Mouse (Mus musculus) hindbrain, embryonic 11.5 days (tissue): Measurements from ENCODE around the gene Dab2ip. TPM values are rescaled to one million over a fixed set of nuclear protein-coding genes. Genes with fewer than 3 reads are reported as not detected.

ENCODE experiments used
- ATAC-seq: fragments of 200-750 bp; cut with Nextera tagmentation; 2 replicates; pipeline ENCODE4 v1.8.0; 2017; ENCODE audit warnings: mild to moderate bottlenecking, moderate TSS enrichment, moderate library complexity; ENCODE audit not compliant: low FRiP score
- DNase-seq: peaks from one replicate; pipeline ENCODE4 v3.0.0-alpha.2; 2015; ENCODE audit warnings: low spot score
- H3K27ac ChIP-seq: fragments of 300-500 bp; sonication (generic); 2 replicates; pipeline ENCODE4 v1.5.1; 2014; ENCODE audit warnings: mild to moderate bottlenecking, low read depth, low read length
- H3K27me3 ChIP-seq: fragments of 300-500 bp; sonication (generic); 2 replicates; pipeline ENCODE4 v1.6.1; 2014; ENCODE audit warnings: mild to moderate bottlenecking, low read length, moderate library complexity, mixed read lengths; ENCODE audit not compliant: control insufficient read depth, insufficient read depth
- H3K36me3 ChIP-seq: fragments of 300-500 bp; sonication (generic); 2 replicates; pipeline ENCODE4 v1.6.1; 2014; ENCODE audit warnings: mild to moderate bottlenecking, low read length, moderate library complexity, mixed read lengths; ENCODE audit not compliant: control insufficient read depth, insufficient read depth
- H3K4me1 ChIP-seq: fragments of 300-500 bp; sonication (generic); replicated peaks from 2 replicates; pipeline ENCODE4 v1.6.1; 2014; ENCODE audit warnings: low read length, mixed read lengths; ENCODE audit not compliant: control insufficient read depth, insufficient read depth
- H3K4me2 ChIP-seq: fragments of 300-500 bp; sonication (generic); replicated peaks from 2 replicates; pipeline ENCODE4 v1.6.1; 2014; ENCODE audit warnings: mild to moderate bottlenecking, low read depth, low read length
- H3K4me3 ChIP-seq: fragments of 300-500 bp; sonication (generic); 2 replicates; pipeline ENCODE4 v1.5.1; 2014; ENCODE audit warnings: low read depth, low read length
- H3K9ac ChIP-seq: fragments of 300-500 bp; sonication (generic); 2 replicates; pipeline ENCODE4 v1.6.1; 2014; ENCODE audit warnings: low read depth, low read length
- H3K9me3 ChIP-seq: fragments of 300-500 bp; sonication (generic); 2 replicates; pipeline ENCODE4 v1.6.1; 2016; ENCODE audit warnings: low read length; ENCODE audit not compliant: control insufficient read depth
- WGBS: fragments of 180-500 bp; shearing (Covaris S2); extraction: QIAGEN DNeasy Blood & Tissue Kit; methylation state at CpG from one replicate; pipeline ENCODE4 v1.1.7; 2014; 5-methylcytosine and 5-hydroxymethylcytosine counted together
- polyA plus RNA-seq: library from polyadenylated mRNA; unstranded; fragments of >200 nt; fragmentation: Nextera tagmentation; extraction: Ambion mirVana; gene quantifications from 2 replicates; pipeline ENCODE4 v1.2.1, GENCODE M21; 2014

Gene Dab2ip
- polyA plus RNA-seq, 1 experiment from 2014 or later: 37.8 TPM

GRCm38 (mm10) chr2:35529086-35529485, 29.0 kb upstream of the Dab2ip start:
- no peaks in the 10 kb centered on the region for H3K27me3 ChIP-seq

GRCm38 (mm10) chr2:35529856-35530255, 28.2 kb upstream of the Dab2ip start:
- H3K9ac ChIP-seq: no peak overlapping the region
- DNase-seq (no peak), ATAC-seq (no peak)
- WGBS: 76% methylated on average over 4 of the region's 4 CpGs
- H3K4me2 ChIP-seq: no peak overlapping the region
- H3K9me3 ChIP-seq: no peaks in the 10 kb centered on the region
- no peaks in the 10 kb centered on the region for H3K27me3 ChIP-seq
- H3K27ac ChIP-seq: no peak overlapping the region
- no peak overlapping the region for H3K4me3 ChIP-seq
- H3K36me3 ChIP-seq: no peaks in the 10 kb centered on the region
- H3K4me1 ChIP-seq: no peaks in the 10 kb centered on the region

More at GRCm38 (mm10) chr2:35529086-35529485, 29.0 kb upstream of the Dab2ip start:
- no peak overlapping the region for H3K9ac ChIP-seq
- H3K27ac ChIP-seq: no peak overlapping the region
- no peaks in the 10 kb centered on the region for H3K4me1 ChIP-seq
- H3K4me2 ChIP-seq: no peak overlapping the region
- H3K4me3 ChIP-seq: no peak overlapping the region
- no peak for DNase-seq
- no peak for ATAC-seq
- no peaks in the 10 kb centered on the region for H3K9me3 ChIP-seq
- 96% methylated on average over 2 of the region's 2 CpGs for WGBS
- no peaks in the 10 kb centered on the region for H3K36me3 ChIP-seq

- no peak overlapping the region for H3K27ac ChIP-seq
- no peaks in the 10 kb centered on the region for H3K9me3 ChIP-seq
- no peaks in the 10 kb centered on the region for H3K4me1 ChIP-seq
- no peaks in the 10 kb centered on the region for H3K27me3 ChIP-seq
- no peak overlapping the region for H3K4me2 ChIP-seq
- no peak overlapping the region for H3K9ac ChIP-seq
- WGBS: 88% methylated on average over 10 of the region's 10 CpGs
- H3K4me3 ChIP-seq: no peak overlapping the region
- no peaks in the 10 kb centered on the region for H3K36me3 ChIP-seq
- DNase-seq (no peak), ATAC-seq (no peak)
These were observed 27.3 kb upstream of the Dab2ip start for GRCm38 (mm10) chr2:35530732-35531131.

- no peaks in the 10 kb centered on the region for H3K4me1 ChIP-seq
- 73% methylated on average over 9 of the region's 9 CpGs for WGBS
- H3K9ac ChIP-seq: no peak overlapping the region
- H3K36me3 ChIP-seq: no peaks in the 10 kb centered on the region
- DNase-seq (no peak), ATAC-seq (no peak)
- no peaks in the 10 kb centered on the region for H3K27me3 ChIP-seq
- no peaks in the 10 kb centered on the region for H3K9me3 ChIP-seq
- H3K4me3 ChIP-seq: no peak overlapping the region
- no peak overlapping the region for H3K27ac ChIP-seq
- H3K4me2 ChIP-seq: no peak overlapping the region
These were observed 24.4 kb upstream of the Dab2ip start for GRCm38 (mm10) chr2:35533646-35534045.

GRCm38 (mm10) chr2:35539276-35539972, 18.6 kb upstream of the Dab2ip start:
- no peak overlapping the region for H3K4me3 ChIP-seq
- no peaks in the 10 kb centered on the region for H3K4me1 ChIP-seq
- H3K27ac ChIP-seq: no peak overlapping the region
- H3K27me3 ChIP-seq: no peaks in the 10 kb centered on the region
- no peaks in the 10 kb centered on the region for H3K36me3 ChIP-seq
- H3K9ac ChIP-seq: no peak overlapping the region
- WGBS: 10% methylated on average over 13 of the region's 13 CpGs
- DNase-seq (peak; percentile 91), ATAC-seq (peak; percentile 66; the same call in 1 of the 2 replicates)
- no peaks in the 10 kb centered on the region for H3K9me3 ChIP-seq
- no peak overlapping the region for H3K4me2 ChIP-seq

- H3K4me3 ChIP-seq: no peak overlapping the region
- DNase-seq (no peak), ATAC-seq (no peak)
- no peaks in the 10 kb centered on the region for H3K9me3 ChIP-seq
- no peak overlapping the region for H3K27ac ChIP-seq
- H3K9ac ChIP-seq: no peak overlapping the region
- H3K4me1 ChIP-seq: peaks cover 3% of the 10 kb centered on the region; the same call in 1 of the 2 replicates
- no peaks in the 10 kb centered on the region for H3K36me3 ChIP-seq
- no peaks in the 10 kb centered on the region for H3K27me3 ChIP-seq
- H3K4me2 ChIP-seq: no peak overlapping the region
- 45% methylated on average over 4 of the region's 4 CpGs for WGBS
These were observed 17.3 kb upstream of the Dab2ip start for GRCm38 (mm10) chr2:35540798-35541197.

GRCm38 (mm10) chr2:35544717-35545116, 13.3 kb upstream of the Dab2ip start:
- H3K4me3 ChIP-seq: no peak overlapping the region
- H3K9me3 ChIP-seq: no peaks in the 10 kb centered on the region
- peaks cover 3% of the 10 kb centered on the region; the same call in 1 of the 2 replicates for H3K4me1 ChIP-seq
- H3K4me2 ChIP-seq: peak overlapping the region; percentile 34; the same call in 1 of the 2 replicates
- H3K9ac ChIP-seq: no peak overlapping the region
- ATAC-seq (peak; percentile 60), DNase-seq (peak; percentile 85)
- H3K27me3 ChIP-seq: no peaks in the 10 kb centered on the region
- WGBS: 13% methylated on average over 14 of the region's 14 CpGs
- no peaks in the 10 kb centered on the region for H3K36me3 ChIP-seq
- no peak overlapping the region for H3K27ac ChIP-seq

- Histone ChIP-seq H3K9ac (no peak overlapping the region), H3K27ac (no peak overlapping the region), H3K27me3 (no peaks in the 10 kb centered on the region), H3K4me3 (no peak overlapping the region), H3K4me2 (peak overlapping the region; percentile 34; the same call in 1 of the 2 replicates), H3K9me3 (no peaks in the 10 kb centered on the region), H3K4me1 (peaks cover 3% of the 10 kb centered on the region; the same call in 1 of the 2 replicates), H3K36me3 (no peaks in the 10 kb centered on the region)
- peak; percentile 45 for DNase-seq
- 32% methylated on average over 7 of the region's 7 CpGs for WGBS
- peak; percentile 65 for ATAC-seq
These were observed 12.9 kb upstream of the Dab2ip start for GRCm38 (mm10) chr2:35545125-35545590.

GRCm38 (mm10) chr2:35546462-35546861, 11.6 kb upstream of the Dab2ip start:
- 85% methylated on average over 6 of the region's 6 CpGs for WGBS

More at GRCm38 (mm10) chr2:35546462-35546861, 11.6 kb upstream of the Dab2ip start:
- peaks cover 3% of the 10 kb centered on the region; the same call in 1 of the 2 replicates for H3K4me1 ChIP-seq
- H3K4me3 ChIP-seq: no peak overlapping the region
- H3K27me3 ChIP-seq: no peaks in the 10 kb centered on the region
- DNase-seq (no peak), ATAC-seq (no peak)
- no peaks in the 10 kb centered on the region for H3K36me3 ChIP-seq
- H3K27ac ChIP-seq: no peak overlapping the region
- no peaks in the 10 kb centered on the region for H3K9me3 ChIP-seq
- H3K9ac ChIP-seq: no peak overlapping the region
- no peak overlapping the region for H3K4me2 ChIP-seq
